Mouse (Mus musculus): Measurements from ENCODE around the gene Ache. TPM values are rescaled to one million over a fixed set of nuclear protein-coding genes. Genes with fewer than 3 reads are reported as not detected.

Ache gene
- total RNA-seq, 2 experiments from 2014 or later, result 60.1 to 64.5 TPM

GRCm38 (mm10) chr5:137293839-137294743, 6.8 kb downstream of the Ache start, which contains the start of gene Ufsp1:
Ufsp1 (plus strand) TSS chr5:137294629.
- intact Hi-C loops (cut with DNase I), result loop anchor here (5.0 kb wide), 1 partner anchor 262 kb away; no protein-coding TSS in a partner anchor
- peak; percentile 94 for DNase-seq (ENCODE audit: low spot score in 2 of 2)

DNA sequence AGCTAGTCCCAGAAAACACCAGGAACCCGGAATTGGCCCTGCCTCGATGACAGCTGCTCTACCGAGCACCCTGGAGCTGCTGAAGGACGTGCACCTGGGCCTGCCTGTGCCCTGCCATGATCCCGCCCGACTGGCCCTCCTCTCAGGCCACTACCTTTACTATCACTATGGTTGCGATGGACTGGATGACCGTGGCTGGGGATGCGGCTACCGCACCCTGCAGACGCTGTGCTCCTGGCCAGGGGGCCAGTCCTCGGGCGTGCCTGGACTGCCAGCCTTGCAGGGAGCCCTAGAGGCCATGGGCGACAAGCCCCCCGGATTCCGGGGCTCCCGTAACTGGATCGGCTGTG, 7.4 kb downstream of the Ache start:
- intact Hi-C loops (cut with DNase I), result loop anchor here (5.0 kb wide), 1 partner anchor 262 kb away; no protein-coding TSS in a partner anchor
- no peak for DNase-seq (ENCODE audit: low spot score in 2 of 2)

DNA sequence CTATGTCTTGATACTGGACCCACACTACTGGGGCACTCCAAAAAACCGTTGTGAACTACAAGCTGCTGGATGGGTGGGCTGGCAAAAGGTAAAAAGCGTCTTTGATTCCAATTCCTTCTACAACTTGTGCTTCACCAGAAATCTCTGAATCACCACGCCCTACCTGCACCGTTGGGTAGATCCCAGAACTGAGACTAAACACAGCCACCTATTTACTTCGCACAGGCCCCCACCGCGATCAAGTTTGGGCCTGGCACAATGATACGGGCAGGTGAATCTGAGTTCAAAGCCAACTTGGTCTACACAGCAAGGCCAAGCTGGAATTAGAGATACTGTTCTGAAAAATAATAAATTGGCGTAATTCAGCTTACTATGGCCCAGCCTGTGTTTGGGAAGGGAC, 8.0 kb downstream of the Ache start:
- intact Hi-C loops (cut with DNase I), result no loop called here
- no peak for DNase-seq (ENCODE audit: low spot score in 2 of 2)

DNA sequence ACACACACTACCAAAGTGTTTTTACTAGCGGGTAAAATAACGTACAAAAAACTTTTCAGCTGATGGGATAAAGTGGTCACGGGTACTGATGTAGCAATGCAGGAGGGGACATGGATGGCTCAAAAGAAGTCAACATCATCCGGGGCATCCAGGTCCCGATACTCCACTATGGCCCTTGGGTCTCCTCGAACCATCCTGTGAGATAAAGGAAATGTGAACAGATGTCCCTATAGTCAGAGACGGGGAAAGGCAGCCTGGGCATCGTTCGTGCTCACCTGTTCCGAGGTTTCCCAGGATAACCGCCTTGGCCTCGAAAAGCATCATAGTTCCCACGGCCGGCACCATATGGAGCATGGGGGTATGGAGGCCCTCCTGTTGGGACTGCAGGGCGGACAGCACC, 8.4 kb downstream of the Ache start:
- no peak for DNase-seq (ENCODE audit: low spot score in 2 of 2)
- intact Hi-C loops (cut with DNase I), result no loop called here

- intact Hi-C loops (cut with DNase I), result no loop called here
- DNase-seq (ENCODE audit: low spot score in 2 of 2), result no peak
These were observed 9.8 kb downstream of the Ache start for GRCm38 (mm10) chr5:137297126-137297525.

DNA sequence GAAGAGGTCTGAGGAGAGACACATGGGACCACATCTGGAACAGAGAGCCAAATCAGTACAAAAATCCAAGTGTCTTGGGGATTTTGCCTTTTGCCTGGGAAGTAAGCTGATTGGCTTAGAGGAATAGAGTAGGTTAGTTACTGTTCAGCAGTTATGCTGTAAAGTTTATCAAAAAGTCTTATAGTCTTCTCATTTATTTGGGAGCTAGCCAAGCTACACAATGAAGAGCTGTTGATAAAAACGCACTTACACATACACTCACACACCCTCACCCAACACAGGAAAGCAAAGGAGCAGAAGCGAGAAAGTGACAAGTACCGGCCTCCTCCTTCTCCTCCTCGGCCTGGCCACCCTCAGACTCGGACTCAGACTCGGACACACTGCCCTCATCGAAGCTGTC, 11.9 kb downstream of the Ache start:
- no peak for DNase-seq (ENCODE audit: low spot score in 2 of 2)
- intact Hi-C loops (cut with DNase I), result no loop called here

GRCm38 (mm10) chr5:137301253-137301652, 13.9 kb downstream of the Ache start:
- intact Hi-C loops (cut with DNase I), result no loop called here
- DNase-seq (ENCODE audit: low spot score in 2 of 2), result no peak

DNA sequence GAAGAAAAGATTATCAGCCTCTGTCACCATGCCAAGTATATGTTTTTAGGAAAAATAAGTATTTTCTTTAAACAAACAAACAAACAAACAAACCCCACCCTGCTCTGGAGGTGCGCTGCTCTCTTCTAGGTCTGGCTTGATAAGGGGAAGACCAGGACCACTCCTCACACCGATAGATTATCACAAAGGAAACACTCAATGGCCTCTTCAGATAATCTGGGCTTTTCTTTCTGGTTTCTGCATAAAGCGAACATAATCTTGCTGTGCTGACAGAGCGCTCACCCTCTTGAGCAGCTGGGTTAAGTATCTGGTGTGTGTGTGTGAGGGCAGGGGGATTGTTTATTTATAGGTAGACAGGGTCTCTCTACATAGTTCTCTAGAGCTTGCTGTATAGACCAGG, 16.3 kb downstream of the Ache start:
- intact Hi-C loops (cut with DNase I), result no loop called here
- DNase-seq (ENCODE audit: low spot score in 2 of 2), result no peak

DNA sequence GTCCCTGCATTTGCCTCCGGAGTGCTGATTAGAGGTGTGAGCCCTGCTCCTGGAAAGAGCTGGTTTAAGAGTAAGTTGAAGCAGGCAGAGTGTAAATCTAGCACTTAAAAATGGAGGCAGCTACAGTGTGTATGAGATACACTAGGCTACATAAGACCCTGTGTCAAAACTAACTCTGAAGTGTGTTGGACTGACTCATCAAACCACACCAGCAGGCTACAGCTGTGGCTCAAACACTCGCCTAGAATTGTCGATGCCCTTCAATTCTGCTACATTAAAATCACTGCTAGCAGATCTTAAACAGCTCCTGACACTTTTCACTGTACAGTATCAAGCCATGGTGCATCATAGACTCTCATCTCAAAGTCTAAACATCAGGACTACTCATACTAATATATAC, 16.8 kb downstream of the Ache start:
- no peak for DNase-seq (ENCODE audit: low spot score in 2 of 2)
- intact Hi-C loops (cut with DNase I), result no loop called here

- no peak for DNase-seq (ENCODE audit: low spot score in 2 of 2)
- intact Hi-C loops (cut with DNase I), result no loop called here
These were observed 17.5 kb downstream of the Ache start for GRCm38 (mm10) chr5:137304816-137305215.

DNA sequence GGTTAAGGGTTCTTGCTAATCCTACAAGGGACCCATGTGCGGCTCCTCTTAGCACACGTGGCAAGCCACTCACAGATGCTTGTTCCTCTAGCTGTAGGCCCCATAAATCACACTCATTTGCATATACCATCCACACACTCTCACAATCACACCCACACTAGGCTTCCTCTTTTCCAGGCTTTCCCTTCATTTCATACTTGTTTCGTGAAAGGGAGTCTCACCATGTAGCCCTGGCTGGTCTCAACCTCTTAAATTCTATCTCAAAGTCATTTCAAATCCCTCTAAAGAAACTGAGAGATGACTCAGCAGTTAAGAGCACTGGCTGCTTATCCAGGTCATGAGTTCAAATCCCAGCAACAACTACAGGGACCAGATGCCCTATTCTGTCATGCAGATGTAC, 18.5 kb downstream of the Ache start:
- no peak for DNase-seq (ENCODE audit: low spot score in 2 of 2)
- intact Hi-C loops (cut with DNase I), result loop anchor here (2.0 kb wide), 1 partner anchor 17 kb away; no protein-coding TSS in a partner anchor

GRCm38 (mm10) chr5:137306439-137307005, 19.2 kb downstream of the Ache start:
- intact Hi-C loops (cut with DNase I), result loop anchor here (2.0 kb wide), 1 partner anchor 18 kb away; no protein-coding TSS in a partner anchor
- no peak for DNase-seq (ENCODE audit: low spot score in 2 of 2)

DNA sequence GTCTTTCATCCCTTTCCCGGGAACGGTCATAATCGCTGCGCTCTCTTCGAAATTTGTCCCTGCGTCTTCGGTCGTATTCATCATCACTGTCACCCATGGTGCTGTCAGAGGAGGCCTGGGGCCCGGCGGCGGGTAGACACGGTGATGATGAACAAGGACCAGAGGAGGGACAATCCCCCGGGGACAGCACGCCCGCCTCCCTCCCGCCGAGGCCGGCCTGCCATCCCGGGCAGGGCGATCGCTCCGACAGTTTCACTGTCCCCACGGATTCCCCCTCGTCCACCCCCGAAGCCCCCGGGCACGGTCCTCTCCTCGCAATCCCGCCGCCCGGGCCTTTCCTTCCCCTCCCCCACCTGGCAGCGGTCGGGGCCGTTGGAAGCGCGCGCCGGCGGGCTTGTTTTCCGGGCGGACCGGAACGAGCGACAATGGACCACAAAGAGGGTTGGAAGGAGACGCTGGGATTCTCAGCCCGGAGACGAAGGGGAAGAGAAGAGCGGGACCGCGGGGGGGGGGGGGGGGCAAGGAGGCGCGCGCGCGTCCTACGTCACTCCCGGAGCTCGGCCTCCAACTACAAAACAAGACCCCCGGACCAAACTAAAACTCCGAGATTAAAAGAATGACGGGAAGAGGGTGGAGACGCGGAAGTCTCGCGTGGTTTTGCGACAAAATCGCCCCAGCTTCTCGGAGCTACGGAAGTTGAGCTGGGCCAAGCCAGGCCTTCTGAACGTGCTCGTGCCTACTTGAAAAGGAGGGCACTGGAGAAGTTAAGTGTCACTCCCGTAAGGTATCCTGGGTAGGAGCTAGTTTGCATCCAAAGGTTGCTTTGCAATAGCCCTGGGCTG, 20.0 kb downstream of the Ache start, which contains the start of gene Srrt:
Srrt (minus strand) TSS at position 604 of the 842 bp plus-strand sequence.
- peak; percentile 93 to 94 for DNase-seq (ENCODE audit: low spot score in 2 of 2)
- intact Hi-C loops (cut with DNase I), result loop anchor here (2.0 kb wide), 1 partner anchor 18 kb away; no protein-coding TSS in a partner anchor

GRCm38 (mm10) chr5:137308356-137308755, 21.0 kb downstream of the Ache start:
- intact Hi-C loops (cut with DNase I), result no loop called here
- DNase-seq (ENCODE audit: low spot score in 2 of 2), result no peak

- DNase-seq (ENCODE audit: low spot score in 2 of 2), result no peak
- intact Hi-C loops (cut with DNase I), result no loop called here
These were observed 26.3 kb downstream of the Ache start for GRCm38 (mm10) chr5:137313466-137314192.

GRCm38 (mm10) chr5:137314193-137315083, 27.1 kb downstream of the Ache start, which contains the start of gene Trip6:
Trip6 (minus strand) TSS chr5:137314404.
- peak; percentile 46 to 61 for DNase-seq (ENCODE audit: low spot score in 2 of 2)
- intact Hi-C loops (cut with DNase I), result no loop called here

GRCm38 (mm10) chr5:137315084-137315903, 28.0 kb downstream of the Ache start:
- no peak for DNase-seq (ENCODE audit: low spot score in 2 of 2)
- intact Hi-C loops (cut with DNase I), result no loop called here

Measured in left cerebral cortex, postnatal 36 days (tissue).